Mouse (Mus musculus): ENCODE measurements at regions not wholly inside any gene's neighbourhood (a gene's known extent, or its start where the extent isn't known, plus 50 kb on each side); places are given as distances from the start of the nearest gene placed in this dataset.

DNA sequence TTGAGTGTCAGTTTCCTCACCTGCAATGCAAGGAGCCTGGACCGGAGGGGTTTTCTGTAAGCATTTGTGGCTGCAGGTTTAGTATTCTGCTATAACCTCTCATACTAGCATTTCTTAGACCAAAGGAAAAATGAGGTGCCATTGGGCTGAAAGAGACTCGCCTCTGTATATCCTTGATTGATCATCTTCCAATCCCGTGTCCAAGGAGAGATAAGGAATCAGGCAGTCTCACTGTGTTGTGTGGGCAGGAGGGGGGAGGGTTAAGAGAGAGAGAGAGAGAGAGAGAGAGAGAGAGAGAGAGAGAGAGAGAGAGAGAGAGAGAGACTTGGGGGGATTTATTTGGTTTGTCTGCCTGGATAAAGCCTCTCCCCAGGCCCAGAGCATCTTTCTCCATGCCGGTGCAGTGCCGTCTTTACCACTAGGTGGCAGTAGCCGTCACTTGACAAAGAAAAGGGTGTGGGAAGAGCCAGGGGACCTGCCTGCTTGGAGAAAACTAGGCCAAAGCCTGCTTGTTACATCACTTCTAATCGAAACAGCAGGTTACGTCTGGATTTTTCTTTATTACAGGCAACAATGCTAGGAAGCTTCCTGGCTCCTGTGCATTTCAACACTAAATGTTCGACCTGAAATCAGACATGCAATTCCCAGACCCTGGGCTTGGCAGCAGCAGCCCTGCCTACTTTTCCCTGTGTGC lies 56.1 kb upstream of the Ces5a start:
- TF ChIP-seq POLR2A (IDR thresholded peaks at IDR 0.05; ENCODE audit: low read depth, low read length) (no peak), CTCF (IDR thresholded peaks at IDR 0.05; ENCODE audit: extremely low read depth, insufficient read length, insufficient replicate concordance, low read depth, low read length) (peak; percentile 87; the same call in 1 of the 2 replicates)

Measured in small intestine, adult 2 months (tissue).